Mouse (Mus musculus) fibroblast of lung, adult 2 months (primary cell): Measurements from ENCODE around the gene Bid.
"Not testable (repeated sequence)": the region's sequence is repeated elsewhere in the genome, so short reads cannot be mapped to it uniquely, and the experiment has no call there.

Experiments
- DNase-seq: peaks from one replicate; pipeline ENCODE4 v3.0.0-alpha.2; 2011; ENCODE audit warnings: low read depth

Bid gene

DNA sequence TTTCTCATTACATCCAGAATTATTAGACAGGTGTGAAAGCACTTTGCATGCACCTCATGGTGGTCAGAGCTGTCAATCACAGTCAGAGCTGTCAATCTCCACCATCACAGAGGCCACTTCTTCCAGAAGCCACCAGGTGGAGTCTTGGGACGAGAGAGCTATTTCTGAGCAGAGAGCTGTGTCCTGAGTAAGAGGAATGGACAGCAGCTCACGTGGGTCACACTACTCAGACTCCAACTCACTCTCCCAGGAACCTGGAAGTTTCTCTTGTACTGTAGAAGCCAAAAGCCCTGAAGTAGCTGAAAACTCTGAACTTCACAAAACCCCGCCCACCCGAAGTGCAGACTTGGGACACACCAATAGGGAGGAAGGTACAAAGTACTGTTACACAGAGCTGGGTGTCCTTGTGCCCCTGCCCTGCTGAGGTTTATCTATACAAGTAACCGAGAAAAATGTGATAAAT, 13.2 kb downstream of the Bid start:
- DNase-seq = no peak

DNA sequence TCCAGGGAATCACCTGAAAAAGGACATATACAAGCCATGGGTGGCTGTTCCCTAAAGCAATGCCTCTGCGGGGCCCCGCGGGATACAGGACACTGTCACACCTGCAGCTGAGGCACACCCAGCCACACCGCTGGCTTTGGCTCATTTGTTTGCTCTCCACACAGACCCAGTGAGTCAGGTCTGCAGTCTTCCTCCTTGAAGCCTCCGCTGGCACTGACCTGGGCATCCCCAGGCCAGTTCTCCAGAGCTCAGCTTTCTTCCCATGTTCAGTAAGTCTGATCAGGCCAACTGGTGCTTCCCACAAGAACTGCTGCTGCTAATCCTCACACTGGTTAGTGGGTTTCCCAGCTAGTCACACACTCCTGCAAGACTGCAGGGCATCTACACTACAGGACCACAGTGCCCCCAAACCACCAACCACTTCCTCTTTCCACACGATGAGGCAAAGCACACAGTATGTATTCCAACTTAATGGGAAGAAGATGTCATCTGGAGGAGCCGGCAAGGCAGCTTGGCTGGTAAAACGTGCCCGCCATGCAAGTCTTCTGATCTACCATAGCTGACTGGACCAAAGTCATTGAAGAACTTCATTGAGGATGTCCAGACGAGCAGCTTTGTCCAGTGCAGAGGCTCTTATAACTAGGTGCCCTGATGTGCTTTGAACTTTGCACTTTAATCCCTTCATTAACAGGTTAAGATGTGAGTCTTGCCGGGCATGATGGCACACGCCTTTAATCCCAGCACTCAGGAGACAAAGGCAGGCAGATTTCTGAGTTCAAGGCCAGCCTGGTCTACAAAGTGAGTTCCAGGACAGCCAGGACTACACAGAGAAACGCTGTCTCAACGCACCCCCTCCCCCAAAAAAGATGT, 14.6 kb downstream of the Bid start:
- DNase-seq = no peak

GRCm38 (mm10) chr6:120898188-120898833, 18.3 kb downstream of the Bid start:
- DNase-seq = no peak

- DNase-seq = no peak
Observed at GRCm38 (mm10) chr6:120894524-120894923, 22.1 kb downstream of the Bid start.

DNA sequence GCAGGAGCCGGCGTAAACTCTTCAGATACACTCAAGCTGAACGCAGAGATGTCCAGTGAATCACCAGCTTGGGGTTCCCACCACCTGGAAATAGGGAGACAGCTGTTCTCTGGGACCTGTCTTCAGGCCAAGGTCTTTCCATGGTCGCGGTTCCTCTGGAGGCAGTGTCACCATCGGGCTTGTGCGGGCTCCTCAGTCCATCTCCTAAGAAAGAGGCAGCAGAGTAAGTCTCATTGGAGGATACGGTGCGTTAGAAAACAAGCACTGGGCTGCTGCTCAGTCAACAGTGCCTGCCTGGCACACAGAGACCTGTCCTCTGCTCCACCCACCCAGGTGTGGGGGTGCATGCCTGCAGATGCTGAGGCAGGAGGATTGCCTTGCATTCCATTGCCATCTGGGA, 22.6 kb downstream of the Bid start:
- DNase-seq = no peak

DNA sequence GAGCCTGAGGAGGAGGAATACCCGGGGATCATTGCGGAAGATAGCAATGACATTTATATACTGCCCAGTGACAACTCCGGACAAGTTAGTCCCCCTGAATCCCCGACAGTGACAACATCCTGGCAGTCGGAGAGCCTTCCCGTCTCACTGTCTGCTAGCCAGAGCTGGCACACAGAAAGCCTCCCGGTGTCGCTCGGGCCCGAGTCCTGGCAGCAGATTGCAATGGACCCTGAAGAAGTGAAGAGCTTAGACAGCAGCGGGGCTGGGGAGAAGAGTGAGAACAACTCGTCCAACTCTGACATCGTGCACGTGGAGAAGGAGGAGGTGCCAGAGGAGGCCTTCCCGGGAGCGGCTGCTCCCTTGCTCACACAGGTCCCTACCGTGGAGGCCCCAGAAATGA, 30.0 kb downstream of the Bid start:
- DNase-seq = no peak

- DNase-seq = no peak
Observed at GRCm38 (mm10) chr6:120884436-120884835, 32.2 kb downstream of the Bid start.

GRCm38 (mm10) chr6:120879046-120879445, 37.6 kb downstream of the Bid start:
- no peak for DNase-seq

- no peak for DNase-seq
Observed at GRCm38 (mm10) chr6:120873874-120874273, 42.8 kb downstream of the Bid start.

DNA sequence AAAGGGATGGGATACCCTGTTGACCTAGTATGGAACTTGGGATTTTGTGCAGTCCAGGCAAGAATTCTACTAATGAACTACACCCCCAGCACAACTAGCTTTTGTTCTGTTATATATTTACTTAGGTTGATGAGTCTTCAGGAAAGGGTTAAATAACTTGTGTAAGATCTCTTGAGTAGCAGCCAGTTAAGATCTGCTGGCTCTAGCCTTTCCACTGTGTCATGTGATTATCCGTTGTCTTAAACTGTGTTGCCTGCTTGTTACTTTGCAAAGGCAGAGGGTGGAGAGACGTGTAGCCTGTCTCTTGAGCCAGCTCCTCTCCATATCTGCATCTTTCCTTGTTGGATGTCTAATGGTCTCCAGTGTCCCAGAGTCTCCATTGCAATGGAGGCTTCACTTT, 45.4 kb downstream of the Bid start:
- no peak for DNase-seq

- no peak for DNase-seq
Observed at GRCm38 (mm10) chr6:120868824-120869223, 47.8 kb downstream of the Bid start.

GRCm38 (mm10) chr6:120866051-120866814, 50.4 kb downstream of the Bid start:
- no peak for DNase-seq

GRCm38 (mm10) chr6:120860079-120860478, 56.6 kb downstream of the Bid start:
- DNase-seq = no peak

DNA sequence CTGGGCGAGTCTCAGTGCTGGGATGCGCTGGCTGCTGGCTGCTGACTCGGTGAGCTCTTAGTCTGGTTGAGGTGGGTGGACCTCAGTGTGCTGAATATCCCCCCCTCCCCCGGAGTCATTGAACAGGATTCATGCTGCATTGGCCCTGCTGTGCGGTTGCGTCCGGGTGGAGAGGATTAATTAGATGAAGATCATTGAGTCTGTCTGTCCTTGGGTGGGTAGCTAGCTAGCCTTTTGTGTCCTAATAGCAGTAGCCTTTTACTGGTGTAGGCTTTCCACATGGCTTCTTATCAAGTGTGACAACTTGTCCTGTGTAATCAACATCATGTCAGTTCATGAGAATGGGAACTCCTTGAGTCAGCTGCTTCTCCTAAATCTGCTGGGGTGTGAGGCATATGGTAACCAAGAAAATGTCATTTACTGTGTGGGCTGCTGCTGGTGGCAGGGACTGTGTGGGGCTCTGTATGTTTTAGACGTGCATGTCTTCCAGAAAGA, 58.4 kb downstream of the Bid start:
- no peak for DNase-seq

DNA sequence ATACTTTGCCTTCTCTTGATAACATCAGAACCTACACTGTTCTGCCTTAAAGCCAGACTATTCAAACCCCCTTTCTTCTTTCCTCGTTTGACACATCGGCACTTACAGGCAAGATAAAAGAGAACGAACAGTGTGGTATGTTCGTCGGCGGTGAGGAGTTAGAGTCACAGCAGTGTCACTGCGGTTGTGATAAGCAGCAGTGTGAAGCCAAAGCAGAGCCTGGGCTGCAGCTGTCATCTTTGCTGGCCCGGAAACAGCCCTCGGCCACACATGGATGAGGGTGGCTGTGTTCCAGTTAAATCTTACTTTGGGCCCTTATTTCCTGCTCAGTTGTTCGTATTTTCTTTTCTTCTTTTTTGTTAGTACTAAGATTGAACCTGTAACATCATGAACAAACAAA, 62.2 kb downstream of the Bid start:
- no peak for DNase-seq

- DNase-seq = not testable (repeated sequence)
Observed at GRCm38 (mm10) chr6:120850720-120851119, 65.9 kb downstream of the Bid start.
